Mouse (Mus musculus): ENCODE measurements around the gene Brca1.
"Not testable (repeated sequence)": the region's sequence is repeated elsewhere in the genome, so short reads cannot be mapped to it uniquely, and the experiment has no call there.

Gene Brca1

DNA sequence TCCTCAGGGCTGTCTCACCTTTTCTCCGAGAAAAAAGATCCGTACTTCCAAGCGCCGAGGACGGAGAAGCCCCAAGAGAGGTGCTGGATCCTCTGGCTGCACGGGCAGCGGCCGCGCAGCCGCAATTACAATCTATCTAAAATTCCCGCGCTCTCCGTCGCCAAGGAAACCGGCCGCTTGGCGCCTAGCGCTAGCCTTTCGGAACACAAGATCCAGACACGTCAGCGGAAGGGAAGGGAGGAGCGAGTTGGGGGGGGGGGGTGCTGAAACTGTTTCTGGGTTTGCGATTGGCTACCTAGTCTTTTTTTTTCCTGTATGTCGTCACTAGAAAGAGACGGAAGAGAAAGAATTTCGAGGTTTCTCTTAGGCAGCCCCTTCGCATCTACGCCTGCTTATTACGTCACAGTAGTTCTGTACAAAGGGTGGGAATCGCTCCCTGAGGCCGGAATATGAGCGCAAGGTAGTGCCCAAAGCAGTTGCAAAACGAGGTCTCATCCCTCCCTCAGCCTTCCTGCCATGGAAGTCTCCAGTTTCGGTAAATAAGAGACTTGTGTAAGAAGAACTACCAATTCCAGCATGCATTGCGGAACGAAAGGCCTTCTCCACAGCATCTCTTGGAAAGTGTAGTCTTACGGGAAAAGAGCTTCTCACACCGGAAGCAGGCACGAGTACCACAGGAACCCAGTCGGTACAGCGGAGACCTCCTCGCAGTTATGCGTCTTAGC is at the start of gene Brca1, which contains the start of gene Nbr1:
Gene Brca1 (minus strand): TSS at position 205 of the 725 bp plus-strand sequence.
Gene Nbr1 (plus strand): TSS at position 399 of the 725 bp plus-strand sequence.
- DNase-seq (ENCODE audit: low read depth, low spot score): peak; percentile 99

DNA sequence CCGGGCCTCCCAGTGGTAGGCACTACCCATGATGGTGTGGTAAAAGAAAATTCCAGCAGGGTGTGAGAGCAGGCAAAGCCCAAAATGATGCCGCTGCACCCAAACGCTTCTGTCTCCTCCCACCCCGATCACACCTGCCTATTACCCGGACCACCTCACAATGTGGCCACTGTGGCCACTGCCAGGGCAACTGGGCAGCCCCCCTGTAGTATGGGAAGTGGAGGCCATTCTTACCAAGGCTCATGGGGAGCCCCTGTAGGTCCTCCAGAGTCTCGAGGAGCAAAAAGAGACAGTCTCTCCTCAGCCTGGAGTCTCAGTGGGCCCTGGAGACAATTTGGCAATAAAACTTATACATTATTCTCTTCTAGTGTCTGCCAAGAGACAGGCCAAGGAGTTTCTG is 47.4 kb upstream of the Brca1 start, which contains the start of gene Gm11634:
Gene Gm11634 (minus strand): TSS at position 101 of the 400 bp plus-strand sequence.
- DNase-seq (ENCODE audit: low read depth, low spot score): no peak

DNA sequence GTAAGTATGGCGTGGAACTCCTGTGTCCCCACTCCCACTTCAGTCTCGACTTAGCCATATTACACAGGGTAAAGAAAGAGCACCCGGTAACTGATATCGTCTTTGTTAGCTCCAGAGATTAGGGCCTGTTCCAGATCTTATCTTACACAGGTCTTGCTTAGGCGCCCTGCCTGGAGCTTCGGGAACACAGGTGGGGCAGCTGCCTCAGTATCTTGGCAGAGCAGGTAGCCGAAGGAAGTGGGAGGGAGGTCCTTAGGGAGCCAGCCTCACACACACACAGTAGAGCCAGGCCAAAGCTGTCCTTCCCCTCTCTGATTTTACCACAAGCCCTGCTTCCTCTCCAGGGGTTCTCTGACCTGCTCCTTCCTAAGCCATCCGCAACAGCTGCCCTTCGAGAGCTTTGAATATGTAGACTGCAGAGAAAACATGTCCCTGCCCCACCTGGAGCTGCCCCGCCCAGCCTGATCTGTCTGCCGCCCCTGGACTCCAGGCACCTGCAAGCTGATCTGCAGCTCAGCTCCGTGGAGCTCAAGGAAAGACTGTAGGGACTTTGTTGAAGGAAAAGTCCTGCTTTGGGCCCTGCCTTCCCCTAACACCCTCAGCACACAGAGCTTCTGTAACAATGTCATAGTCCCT is 38.4 kb upstream of the Brca1 start:
- DNase-seq (ENCODE audit: low read depth, low spot score): no peak

DNA sequence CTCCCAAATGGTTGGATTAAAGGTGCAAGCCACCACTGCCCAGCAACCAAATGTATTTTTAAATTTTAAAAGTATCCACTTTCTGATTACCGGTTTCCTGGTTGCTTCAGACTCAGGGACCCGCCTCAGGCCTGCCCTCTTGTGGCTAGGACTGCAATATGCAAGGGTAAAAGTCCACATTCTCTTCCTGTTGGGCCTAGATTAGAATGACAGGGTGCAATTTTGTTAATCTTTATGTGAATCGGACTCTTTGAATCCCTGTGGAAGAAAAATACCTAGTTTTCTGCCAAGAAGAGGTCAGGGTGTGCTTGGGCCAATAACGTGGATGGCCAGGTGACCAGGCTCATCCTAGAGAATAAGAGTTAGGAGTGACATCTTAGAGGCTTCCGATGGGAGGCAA is 37.7 kb upstream of the Brca1 start:
- no peak for DNase-seq (ENCODE audit: low read depth, low spot score)

DNA sequence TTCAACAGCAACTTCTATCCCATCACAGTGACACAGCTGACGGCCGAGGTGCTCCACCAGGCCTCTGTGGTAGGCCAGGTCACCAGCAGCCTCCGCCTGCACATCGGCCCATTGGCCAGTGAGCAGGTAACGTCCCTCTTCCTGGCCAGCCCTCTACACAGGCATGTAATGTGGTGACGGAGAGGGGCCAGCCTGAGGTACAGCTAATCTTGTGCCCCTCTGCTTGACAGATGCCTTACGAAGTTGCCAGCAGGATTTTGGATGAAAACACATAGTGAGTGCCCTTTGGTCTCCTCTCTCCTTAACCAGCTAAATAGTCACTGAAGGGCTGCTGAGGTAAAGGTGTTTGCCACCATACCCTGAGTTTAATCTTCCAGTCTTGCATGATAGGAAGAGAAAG is 37.1 kb upstream of the Brca1 start:
- DNase-seq (ENCODE audit: low read depth, low spot score): no peak

DNA sequence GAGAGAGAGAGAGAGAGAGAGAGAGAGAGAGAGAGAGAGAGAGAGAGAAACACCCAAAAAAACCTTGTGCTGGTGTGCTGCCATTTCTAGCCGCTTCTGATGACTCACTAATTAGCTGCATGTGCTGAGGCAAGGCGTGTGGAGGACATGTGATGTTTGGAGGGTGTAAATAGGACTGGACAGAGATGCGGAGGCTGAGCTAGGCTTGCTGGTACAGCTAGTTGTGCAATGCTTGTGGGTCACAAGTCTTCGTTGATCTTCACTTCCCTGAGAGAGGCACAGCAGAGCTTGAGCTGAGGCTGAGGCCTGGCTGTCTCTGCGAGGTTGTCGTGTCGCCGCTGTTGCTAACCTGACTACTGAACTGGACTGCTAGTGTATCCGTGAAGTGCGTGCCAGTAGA is 35.9 kb upstream of the Brca1 start:
- DNase-seq (ENCODE audit: low read depth, low spot score): no peak

DNA sequence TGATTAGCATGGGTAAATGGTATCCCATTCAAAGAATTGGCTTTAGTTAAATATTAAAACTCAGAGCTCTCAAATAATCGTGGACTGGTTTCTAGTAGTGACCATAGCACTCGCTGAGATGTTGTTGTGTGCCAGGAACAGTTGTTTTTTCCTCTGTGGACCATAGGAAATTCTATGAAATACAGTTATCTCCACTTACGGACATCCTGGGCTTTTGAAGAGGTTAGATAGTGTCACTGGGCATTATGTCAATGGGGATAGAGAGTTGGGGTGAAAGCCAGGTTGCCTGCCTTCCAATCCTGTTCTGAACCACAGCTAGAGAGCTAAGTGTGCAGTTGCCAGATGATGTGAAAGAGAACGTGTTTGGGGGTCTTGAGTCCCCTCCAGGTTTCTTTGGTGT is 34.0 kb upstream of the Brca1 start:
- no peak for DNase-seq (ENCODE audit: low read depth, low spot score)

DNA sequence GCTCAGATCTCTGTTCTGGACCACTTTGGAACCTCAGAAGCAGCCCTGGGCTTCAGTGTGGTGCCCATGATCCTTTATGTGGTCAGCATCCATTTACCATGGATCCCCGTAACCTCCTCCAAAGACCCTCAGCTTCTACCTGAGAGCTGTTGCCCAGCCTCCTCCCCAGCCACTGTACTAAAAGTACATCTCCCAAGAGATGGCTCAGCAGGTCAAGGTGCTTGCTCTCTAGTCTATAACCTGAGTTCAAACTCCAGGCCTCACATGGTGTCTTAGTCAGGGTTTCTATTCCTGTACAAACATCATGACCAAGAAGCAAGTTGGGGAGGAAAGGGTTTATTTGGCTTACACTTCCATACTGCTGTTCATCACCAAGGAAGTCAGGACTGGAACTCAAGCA is 33.3 kb upstream of the Brca1 start:
- not testable (repeated sequence) for DNase-seq (ENCODE audit: low read depth, low spot score)

DNA sequence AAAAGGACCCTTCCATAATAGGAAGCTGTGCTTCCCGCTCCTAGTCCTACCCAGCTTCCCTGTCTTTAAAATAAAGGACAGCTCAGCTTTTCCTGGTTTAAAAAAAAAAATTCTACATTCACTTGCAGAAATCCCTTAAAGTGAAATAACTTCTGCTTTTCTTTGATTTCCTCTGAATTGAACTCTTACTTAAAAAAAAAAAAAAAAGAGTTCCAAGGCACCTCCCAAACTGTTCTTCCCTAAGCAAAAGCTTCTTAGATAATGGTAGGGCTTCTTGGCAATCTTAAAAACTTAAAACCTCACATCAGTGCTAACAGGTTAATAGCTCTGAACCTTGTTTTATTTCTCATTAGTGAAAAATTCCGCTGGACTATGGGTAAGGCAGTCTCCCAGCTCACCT is 31.4 kb upstream of the Brca1 start:
- no peak for DNase-seq (ENCODE audit: low read depth, low spot score)

DNA sequence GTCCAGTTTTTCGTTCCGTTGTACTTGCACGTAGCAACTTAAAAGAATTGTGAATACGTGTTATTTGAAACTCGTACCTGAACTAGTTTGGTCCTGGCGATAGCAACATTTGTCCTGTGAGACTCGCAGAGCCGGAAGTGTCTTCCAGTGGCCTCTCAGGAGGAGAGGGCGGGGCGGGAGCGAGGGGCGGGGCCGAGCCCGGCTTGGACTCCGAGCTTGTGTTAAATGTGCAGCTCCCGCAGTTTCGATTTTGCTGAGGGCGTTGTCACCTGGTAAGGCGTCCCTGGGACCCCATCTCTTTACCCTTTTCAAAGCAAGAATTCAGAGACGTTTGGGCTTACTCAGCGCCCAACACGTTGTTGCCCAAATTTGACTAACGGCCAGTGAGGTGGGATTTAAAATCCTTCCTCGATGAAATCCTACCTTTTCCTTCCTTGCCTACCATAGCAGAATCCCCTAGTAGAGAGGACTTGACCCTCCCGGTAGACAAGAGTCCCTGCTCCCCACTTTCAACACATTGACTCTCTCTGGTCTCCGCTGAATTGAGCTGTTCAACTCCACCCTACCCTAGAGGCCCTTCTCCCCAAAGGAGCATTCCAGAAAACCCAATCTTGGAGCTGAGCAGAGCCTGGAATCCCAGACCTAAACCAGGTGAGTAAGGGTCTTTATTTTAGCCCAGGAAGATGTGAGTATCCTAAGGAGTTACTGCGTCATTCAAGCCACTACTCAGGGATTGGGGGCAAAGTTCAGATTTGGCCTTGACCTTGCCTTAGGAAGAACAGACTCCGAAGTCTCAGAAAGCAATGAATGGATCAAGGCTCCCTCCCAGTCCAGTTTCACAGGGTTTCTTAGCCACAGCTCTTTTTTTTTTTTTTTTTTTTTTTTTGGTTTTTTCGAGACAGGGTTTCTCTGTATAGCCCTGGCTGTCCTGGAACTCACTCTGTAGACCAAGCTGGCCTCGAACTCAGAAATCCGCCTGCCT is 30.6 kb upstream of the Brca1 start, which contains the start of gene Tmem106a:
Gene Tmem106a (plus strand): TSS at position 189 of the 982 bp plus-strand sequence.
- DNase-seq (ENCODE audit: low read depth, low spot score): no peak

DNA sequence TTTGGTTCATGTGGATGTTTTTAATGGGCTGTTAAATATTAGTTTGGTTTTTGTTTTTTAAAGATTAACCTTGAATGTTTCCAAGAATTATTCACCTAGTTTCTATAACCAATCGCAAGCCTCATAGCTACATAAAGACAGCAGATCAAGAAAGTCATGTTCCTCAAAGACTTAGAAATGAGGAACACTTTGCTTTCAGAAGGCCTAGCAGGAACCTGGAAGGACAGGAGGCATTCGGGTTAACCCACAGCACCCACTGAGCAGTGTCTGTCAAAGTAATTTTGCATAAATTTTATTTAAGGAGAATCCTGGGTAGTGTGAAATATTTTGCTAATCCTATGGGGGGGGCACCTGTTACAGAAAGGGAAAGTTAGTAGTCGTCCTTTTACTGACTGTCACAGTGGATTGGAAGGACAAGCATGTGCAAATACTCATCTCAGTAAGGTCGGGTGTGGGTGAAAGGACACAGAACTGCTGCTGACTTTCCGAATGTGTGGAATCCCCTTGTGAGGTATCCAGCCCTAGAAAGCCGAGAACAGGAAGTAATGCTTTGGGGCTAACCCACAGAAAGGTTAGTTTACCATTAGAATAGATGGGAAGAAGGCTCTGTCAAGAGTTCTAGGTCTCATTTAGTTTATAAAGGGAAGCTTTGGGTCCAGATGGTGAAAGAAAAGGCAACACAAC is 29.5 kb upstream of the Brca1 start:
- DNase-seq (ENCODE audit: low read depth, low spot score): no peak

DNA sequence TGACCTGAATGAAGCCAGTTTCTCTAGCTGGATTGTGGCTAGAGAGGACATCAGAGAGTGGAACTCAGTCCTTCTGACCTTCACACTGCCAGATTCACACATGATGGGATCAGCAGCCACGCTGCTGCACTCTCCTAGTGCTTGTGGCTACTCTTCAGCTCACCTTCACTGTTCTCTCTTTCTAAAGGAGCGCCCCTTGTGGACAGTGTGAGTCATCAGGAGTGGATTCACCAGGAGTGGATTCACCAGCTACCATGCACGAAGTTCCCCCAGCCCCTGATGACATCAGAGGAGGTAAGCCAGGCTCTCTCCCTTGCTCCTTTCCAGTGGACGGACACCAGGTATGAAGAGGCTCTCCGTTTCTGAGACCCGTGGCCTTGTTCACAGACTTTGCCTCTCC is 24.4 kb upstream of the Brca1 start:
- no peak for DNase-seq (ENCODE audit: low read depth, low spot score)

DNA sequence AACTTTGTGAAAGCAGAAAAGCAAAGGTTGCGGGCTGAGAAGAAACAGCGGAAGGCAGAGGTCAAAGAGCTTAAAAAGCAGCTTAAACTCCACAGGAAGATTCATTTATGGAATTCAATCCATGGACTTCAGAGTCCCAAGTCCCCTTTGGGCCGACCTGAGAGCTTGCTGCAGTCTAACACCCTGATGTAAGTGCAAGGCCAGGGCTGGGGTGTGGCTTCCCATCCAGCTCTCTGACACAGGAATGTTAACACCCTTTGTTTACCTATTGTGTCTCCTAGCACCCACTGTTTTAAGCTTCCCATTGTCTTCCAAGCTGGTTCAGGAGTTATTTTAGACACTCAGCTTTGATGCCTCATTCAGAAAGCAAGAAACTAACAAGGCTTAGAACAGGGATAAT is 16.7 kb upstream of the Brca1 start:
- no peak for DNase-seq (ENCODE audit: low read depth, low spot score)

DNA sequence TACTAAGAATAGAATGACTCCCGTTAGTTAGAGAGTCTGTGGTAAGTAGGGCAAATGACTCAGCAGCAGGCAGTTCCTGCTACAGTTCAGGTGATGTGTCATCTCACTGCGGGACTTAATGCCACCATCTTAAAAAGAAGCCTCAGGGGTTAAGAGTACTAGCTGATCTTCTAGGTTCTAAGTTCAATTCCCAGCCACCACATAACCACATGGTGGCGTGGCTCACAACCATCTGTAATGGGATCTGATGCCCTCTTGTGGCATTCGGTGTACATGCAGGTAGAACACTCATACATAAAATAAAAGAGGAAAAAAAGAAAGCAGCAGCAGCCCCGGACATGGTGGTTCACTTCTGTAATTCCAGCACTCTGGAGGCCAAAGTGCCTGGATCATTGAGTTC is 10.6 kb upstream of the Brca1 start:
- no peak for DNase-seq (ENCODE audit: low read depth, low spot score)

DNA sequence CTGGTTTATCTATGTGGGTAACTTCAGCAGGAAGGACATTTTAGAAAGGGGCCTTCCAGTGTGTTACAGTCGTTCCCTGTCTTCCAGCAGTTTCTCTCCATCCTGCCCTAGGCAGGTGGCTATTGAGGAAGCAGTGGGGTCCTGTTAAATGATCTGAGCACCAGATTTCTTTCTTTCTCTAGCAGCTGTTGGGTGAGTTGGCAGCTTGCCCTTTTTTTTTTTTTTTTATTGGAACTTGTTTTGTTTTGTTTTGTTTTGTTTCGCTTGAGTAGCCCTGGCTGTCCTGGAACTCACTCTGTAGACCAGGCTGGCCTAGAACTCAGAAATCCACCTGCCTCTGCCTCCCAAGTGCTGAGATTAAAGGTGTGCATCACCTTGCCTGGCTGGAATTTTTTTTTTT is 5.2 kb upstream of the Brca1 start:
- no peak for DNase-seq (ENCODE audit: low read depth, low spot score)

DNA sequence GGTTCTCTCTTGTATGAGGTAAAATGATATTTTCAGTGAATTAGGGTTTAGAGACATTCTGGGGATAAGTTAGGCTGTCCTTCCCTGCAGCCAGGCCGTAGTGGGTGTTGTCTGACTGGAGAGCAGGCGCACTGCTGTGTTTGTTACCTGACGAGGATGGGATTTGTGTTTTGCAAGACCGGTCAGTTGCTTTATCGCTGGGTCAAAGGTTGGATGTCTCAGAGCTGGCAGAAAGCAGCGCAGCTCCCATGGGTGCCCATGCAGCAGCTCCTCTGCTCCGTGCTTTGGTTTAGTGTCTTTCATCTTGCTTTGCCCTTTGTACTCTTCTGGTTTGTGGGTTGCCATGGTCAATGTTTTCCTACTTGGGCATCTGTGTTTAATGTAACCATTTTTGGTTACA is 4.8 kb upstream of the Brca1 start:
- DNase-seq (ENCODE audit: low read depth, low spot score): no peak

DNA sequence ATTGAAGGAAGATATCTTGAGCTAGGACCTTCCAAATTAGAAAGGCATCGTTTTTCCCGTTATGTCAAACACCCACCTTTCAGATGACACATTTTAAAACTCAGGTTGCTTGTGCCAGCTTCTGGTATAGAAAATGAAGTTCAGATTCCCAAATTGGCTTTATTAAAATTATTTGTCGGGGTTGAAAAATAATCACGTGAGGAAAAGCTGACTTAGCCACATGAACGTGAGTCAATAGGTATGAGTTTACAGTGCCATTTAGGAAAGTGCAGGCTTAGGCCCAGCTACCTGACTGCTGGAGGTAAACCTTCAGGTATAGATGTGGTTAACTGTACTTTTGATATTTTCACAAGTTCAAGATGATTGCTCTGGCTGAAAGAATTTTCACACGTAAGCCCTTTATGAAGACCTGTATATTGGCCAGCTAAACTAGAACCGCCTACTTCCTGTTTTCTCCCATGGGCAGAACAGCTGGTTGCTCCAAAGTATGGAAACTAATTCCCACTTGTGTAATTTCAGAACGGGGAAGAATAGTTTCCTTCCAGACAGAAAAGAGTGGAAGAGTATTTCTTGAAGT is 1.7 kb upstream of the Brca1 start:
- no peak for DNase-seq (ENCODE audit: low read depth, low spot score)

DNA sequence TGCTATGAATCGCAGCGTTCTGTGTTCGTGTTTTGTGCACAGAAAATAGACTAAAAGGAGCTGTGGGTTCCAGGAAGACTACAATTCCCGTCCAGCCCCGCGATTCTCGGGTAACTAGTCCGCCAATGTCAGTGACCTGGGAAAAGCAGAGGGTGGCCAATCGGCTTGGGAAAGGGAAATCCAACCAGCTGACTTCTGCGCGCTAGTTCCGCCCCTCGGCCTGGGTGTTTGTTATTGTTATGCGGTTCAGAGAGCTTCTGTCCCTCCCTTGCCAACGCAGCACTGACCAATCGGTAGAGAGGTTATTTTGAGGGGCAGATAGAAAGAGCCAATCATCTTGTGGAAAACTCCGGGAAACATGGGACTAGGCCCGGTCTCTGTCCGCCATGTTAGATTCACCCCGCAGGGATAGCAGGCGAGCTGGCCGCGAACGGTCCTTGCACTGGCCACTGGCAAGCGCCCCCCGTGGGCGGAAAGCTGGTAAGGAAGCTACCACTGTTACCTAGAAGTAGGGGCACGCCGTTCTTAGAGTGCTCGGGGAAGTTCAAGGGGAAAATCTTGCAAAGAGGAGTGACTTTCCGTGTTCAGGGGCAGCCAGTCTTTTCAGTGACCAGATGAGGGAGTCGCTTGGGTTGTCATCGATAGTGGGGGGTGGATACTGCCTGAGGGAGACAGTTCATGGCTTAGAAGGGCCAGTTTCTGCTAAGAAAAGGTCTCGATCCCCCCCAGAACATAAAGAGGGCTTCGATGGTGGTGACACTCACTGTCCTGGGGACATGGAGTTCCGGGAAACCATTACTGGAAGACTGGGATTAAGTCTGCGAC is 933 bp upstream of the Brca1 start:
- peak; percentile 99 for DNase-seq (ENCODE audit: low read depth, low spot score)

DNA sequence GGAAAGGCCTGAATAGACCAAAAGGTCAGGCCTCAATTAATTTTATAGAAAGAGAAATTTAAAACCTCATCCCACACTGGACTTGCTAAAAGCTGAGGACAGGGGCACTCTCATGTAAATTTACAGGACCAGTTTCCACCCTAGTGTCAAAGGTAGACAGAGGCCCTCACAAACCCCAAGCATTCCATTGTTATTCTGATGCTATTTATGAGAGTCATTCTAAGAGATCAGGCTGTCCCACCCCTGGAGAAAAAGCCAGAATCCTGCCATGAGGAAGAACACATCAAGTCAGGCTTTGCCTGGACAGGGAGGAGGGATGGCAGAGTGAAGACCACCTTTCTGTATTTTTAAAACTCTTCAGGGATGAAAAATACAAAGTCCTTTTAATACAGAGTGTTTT is 3.2 kb downstream of the Brca1 start:
- no peak for DNase-seq (ENCODE audit: low read depth, low spot score)

DNA sequence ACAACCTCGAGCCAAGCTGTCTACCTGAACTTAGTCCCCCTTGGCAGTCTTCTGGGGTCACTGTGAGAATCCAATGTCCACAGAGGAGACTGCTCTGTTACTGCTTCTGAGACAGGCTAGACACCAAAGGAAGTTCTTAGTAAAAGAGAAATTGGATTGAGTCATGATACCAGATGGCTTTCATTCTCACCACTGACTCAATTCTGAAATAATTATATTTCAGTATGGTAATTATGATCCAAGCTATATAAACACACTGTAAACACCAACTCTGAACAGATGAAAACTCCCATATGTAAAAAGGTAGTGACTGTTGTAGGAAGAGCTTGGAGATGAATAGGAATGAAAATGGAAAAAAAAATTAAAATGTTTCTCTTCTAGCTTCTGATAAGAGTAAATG is 7.6 kb downstream of the Brca1 start:
- peak; percentile 58 for DNase-seq (ENCODE audit: low read depth, low spot score)

Data from brain, embryonic 18.5 days (tissue).